Mouse (Mus musculus) kidney, adult 8-10 months (tissue): ENCODE results near the gene Zpr1.

Experiments
- DNase-seq, 2 experiments: peaks; one replicate each; pipeline ENCODE4 v3.0.0; 2022

Gene Zpr1

GRCm38 (mm10) chr9:46329801-46330585 lies 57.1 kb downstream of the Zpr1 start:
- no peak for DNase-seq

DNA sequence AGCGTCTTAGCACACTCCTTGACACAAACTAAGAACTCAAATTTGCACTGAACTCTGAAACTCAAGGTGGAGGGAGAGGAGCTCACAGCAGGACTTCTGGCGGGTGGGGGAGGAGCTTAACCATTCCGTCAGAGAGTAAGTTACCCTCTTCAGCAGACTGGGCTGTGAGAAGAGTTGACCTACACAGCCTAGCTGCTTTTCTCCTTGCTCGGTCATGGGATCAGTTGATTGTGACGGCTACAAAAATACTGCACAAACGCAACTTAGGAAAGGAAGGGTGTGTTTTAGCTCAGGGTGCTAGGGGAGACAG lies 57.7 kb downstream of the Zpr1 start:
- DNase-seq = no peak

DNA sequence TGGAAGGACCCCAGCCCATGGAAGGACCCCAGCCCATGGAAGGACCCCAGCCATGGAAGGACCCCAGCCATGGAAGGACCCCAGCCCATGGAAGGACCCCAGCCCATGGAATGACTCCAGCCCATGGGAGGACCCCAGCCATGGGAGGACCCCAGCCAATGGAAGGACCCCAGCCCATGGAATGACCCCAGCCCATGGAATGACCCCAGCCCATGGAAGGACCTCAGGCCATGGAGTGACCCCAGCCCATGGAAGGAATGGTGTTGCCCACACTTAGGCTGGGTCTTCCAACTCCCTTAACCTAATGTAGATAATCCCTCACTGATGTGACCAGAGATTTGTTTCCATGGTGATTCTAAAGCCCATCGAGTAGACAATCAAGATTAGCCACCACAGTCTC lies 58.4 kb downstream of the Zpr1 start:
- no peak for DNase-seq
